In the genomic region with DNA sequence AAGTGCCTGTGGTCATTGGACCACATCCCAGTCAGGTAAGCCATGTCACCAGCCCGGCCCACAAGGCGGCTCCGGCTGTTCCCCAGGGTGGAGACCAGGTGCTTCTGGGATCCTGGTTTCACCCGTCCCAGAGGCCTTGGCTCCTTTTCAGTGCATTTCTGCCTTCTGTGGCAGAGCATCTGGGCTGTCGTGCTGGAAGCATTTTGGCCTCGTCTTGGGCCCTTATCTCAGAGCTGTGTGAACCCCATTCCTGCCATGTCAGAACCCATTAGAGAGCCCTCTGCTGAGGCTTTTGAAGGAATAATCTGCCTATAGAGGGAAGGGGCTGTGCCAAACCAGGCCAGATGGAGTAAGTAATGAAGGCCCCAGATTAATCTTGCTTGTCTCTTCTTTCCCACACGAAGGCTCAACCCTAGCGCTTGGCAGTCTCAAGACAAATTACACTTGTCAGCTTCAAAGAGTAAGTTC, we compare ENCODE assay signal across 7 mouse cellular contexts.
DNase-seq lines count a peak whose midpoint lies in the region; ATAC-seq and TF ChIP-seq lines count a peak whose summit lies in the region.

No protein-coding gene starts in this region.

- H3K9me3 ChIP-seq in lung, embryonic 15.5 days = no peaks in the 10 kb centered on the region
- no peaks in the 10 kb centered on the region for H3K9me3 ChIP-seq in forebrain, embryonic 16.5 days (ENCODE audit: control insufficient read depth, low read length)
- no peaks in the 10 kb centered on the region for H3K9me3 ChIP-seq in stomach, postnatal 0 days (ENCODE audit: control insufficient read depth, low read length)

- no peak for TF ChIP-seq CTCF in stomach, postnatal 0 days (IDR thresholded peaks at IDR 0.05; ENCODE audit: low read depth)

- no peak for DNase-seq in lung, adult 18-20 months
- peak; percentile 36 for DNase-seq in kidney, postnatal 14 days
- peak; percentile 64 for DNase-seq in stomach, postnatal 0 days (ENCODE audit: low spot score)
- no peak for DNase-seq in left cerebral cortex, adult 8-10 months (ENCODE audit: low spot score in 2 of 2)
- no peak for DNase-seq in adipocyte (ENCODE audit: low spot score)

- no peak overlapping the region for H3K4me2 ChIP-seq in lung, embryonic 15.5 days
- no peak overlapping the region for H3K4me2 ChIP-seq in forebrain, embryonic 16.5 days (ENCODE audit: low read length)
- no peak overlapping the region for H3K4me2 ChIP-seq in stomach, postnatal 0 days (replicated peaks; ENCODE audit: low read depth)

- H3K9ac ChIP-seq in lung, embryonic 15.5 days = no peak overlapping the region
- H3K9ac ChIP-seq in forebrain, embryonic 16.5 days (replicated peaks; ENCODE audit: low read depth, low read length) = no peak overlapping the region
- no peak overlapping the region for H3K9ac ChIP-seq in stomach, postnatal 0 days (ENCODE audit: low read length)

- no peaks in the 10 kb centered on the region for H3K27me3 ChIP-seq in lung, embryonic 15.5 days
- H3K27me3 ChIP-seq in forebrain, embryonic 16.5 days (replicated peaks; ENCODE audit: control insufficient read depth, insufficient read depth, low read length) = no peaks in the 10 kb centered on the region
- no peaks in the 10 kb centered on the region for H3K27me3 ChIP-seq in stomach, postnatal 0 days (ENCODE audit: control insufficient read depth, insufficient read depth, low read length)

- no peaks in the 10 kb centered on the region for H3K36me3 ChIP-seq in lung, embryonic 15.5 days
- no peaks in the 10 kb centered on the region for H3K36me3 ChIP-seq in forebrain, embryonic 16.5 days (ENCODE audit: control insufficient read depth, insufficient read depth)
- no peaks in the 10 kb centered on the region for H3K36me3 ChIP-seq in stomach, postnatal 0 days (ENCODE audit: control insufficient read depth, insufficient read depth, low read length)

- H3K4me3 ChIP-seq in lung, embryonic 15.5 days = no peak overlapping the region
- no peak overlapping the region for H3K4me3 ChIP-seq in forebrain, embryonic 16.5 days (replicated peaks; ENCODE audit: low read length)
- H3K4me3 ChIP-seq in stomach, postnatal 0 days (ENCODE audit: low read depth, low read length) = no peak overlapping the region

- no peak for TF ChIP-seq EP300 in stomach, postnatal 0 days (optimal IDR thresholded peaks at IDR 0.05)

- peak; percentile 37; the same call in 1 of the 2 replicates for ATAC-seq in lung, embryonic 15.5 days (ENCODE audit: borderline replicate concordance, extremely low read depth, low FRiP score, low TSS enrichment)
- peak; percentile 83 for ATAC-seq in forebrain, embryonic 16.5 days
- peak; percentile 66 for ATAC-seq in stomach, postnatal 0 days (ENCODE audit: low FRiP score, low TSS enrichment)

- 35% methylated on average over 8 of the region's 8 CpGs for WGBS in lung, embryonic 15.5 days
- 44% methylated on average over 8 of the region's 8 CpGs for WGBS in forebrain, embryonic 16.5 days
- 27% methylated on average over 8 of the region's 8 CpGs for WGBS in stomach, postnatal 0 days

- H3K27ac ChIP-seq in lung, embryonic 15.5 days = no peak overlapping the region
- peak overlapping the region; percentile 42; the same call in 1 of the 2 replicates for H3K27ac ChIP-seq in forebrain, embryonic 16.5 days (ENCODE audit: low read length)
- peak overlapping the region; percentile 59; the same call in 1 of the 2 replicates for H3K27ac ChIP-seq in stomach, postnatal 0 days (replicated peaks)

- H3K4me1 ChIP-seq in lung, embryonic 15.5 days = peaks cover 11% of the 10 kb centered on the region
- H3K4me1 ChIP-seq in forebrain, embryonic 16.5 days (replicated peaks; ENCODE audit: control insufficient read depth, insufficient read depth, low read length) = peaks cover 9% of the 10 kb centered on the region
- H3K4me1 ChIP-seq in stomach, postnatal 0 days (replicated peaks; ENCODE audit: control insufficient read depth, insufficient read depth) = 0 out of 2 replicates have a peak, but pooled peaks cover 3% of the 10 kb centered on the region

Comparison
In these comparisons a context has a peak if more than half of its experiments do, and no peak if none do; other contexts are left out.
1. DNase-seq: peak in kidney, postnatal 14 days (single experiment) and stomach, postnatal 0 days (single experiment); none in lung, adult 18-20 months (0 of 2), left cerebral cortex, adult 8-10 months (0 of 2) and adipocyte (single experiment).
2. Peak in every context shown above with its lines, with median percentiles within 50 percentile points of each other: ATAC-seq.